Mouse (Mus musculus): ENCODE measurements around the gene Chrm5.

GRCm38 (mm10) chr2:112430403-112430802 is 50.2 kb downstream of the Chrm5 start:
- TF ChIP-seq CTCF (IDR thresholded peaks at IDR 0.05; ENCODE audit: low read depth, low read length) = no peak
- no peak for TF ChIP-seq POLR2A (IDR thresholded peaks at IDR 0.05; ENCODE audit: extremely low read depth, insufficient read depth, low read length)
